19 mouse cellular contexts compared by ENCODE assay signal in the genomic region with DNA sequence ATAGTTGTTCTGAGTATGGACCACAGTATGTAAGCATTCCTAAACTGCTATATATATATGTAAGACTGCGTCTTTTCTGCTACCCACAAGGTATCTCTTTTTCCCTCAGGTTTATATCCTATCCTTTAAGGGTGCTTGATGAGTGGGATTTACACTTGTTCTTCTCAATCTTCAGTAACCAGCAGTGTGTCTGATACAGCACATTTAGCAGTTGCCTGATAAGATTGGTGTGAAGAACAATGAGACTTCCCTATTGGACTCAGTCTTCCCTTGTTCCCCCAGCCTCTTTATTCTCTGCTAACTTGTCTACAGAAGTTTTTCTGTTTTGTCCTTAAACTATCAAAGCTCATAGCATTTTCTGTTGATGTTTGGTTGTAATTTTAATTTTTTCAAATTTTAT.
A peak's percentile ranks its signal among the peaks of the same experiment; 100 is the strongest.
DNase-seq lines count a peak whose midpoint lies in the region; ATAC-seq and TF ChIP-seq lines count a peak whose summit lies in the region.
"Had no signal": no experiment of that assay in that cellular context is flagged by ENCODE, and none has a peak within 500 bp of the region (broad histone marks: within the 10 kb centered on the region; RNA-seq: fewer than 3 reads in every experiment).

No protein-coding gene starts in this region.

- no peaks in the 10 kb centered on the region for H3K79me2 ChIP-seq in CH12.LX (replicated peaks; ENCODE audit: control insufficient read depth, extremely low read depth, insufficient read depth, poor library complexity, severe bottlenecking)

- H3K36me3 ChIP-seq in CH12.LX (replicated peaks in 1 of 2; ENCODE audit: control insufficient read depth in 1 of 2, insufficient read depth in 1 of 2, low read length in 1 of 2) = no peaks in the 10 kb centered on the region
- H3K36me3 ChIP-seq in G1E (replicated peaks) = no peaks in the 10 kb centered on the region
- H3K36me3 ChIP-seq: embryonic facial prominence, embryonic 10.5 days; embryonic facial prominence, embryonic 12.5 days; forebrain, embryonic 15.5 days had no signal

- H3K9me3 ChIP-seq in CH12.LX (replicated peaks; ENCODE audit: low read length) (no peaks in the 10 kb centered on the region), G1E (replicated peaks) (no peaks in the 10 kb centered on the region)
- H3K9me3 ChIP-seq: embryonic facial prominence, embryonic 10.5 days; embryonic facial prominence, embryonic 12.5 days; forebrain, embryonic 13.5 days; forebrain, embryonic 15.5 days had no signal

- H3K27ac ChIP-seq in CH12.LX (ENCODE audit: insufficient read depth, low read depth) = no peak overlapping the region
- H3K27ac ChIP-seq: embryonic facial prominence, embryonic 10.5 days; embryonic facial prominence, embryonic 12.5 days; forebrain, embryonic 13.5 days; forebrain, embryonic 15.5 days had no signal

- in situ Hi-C loops in CH12.LX (cut with MboI; ENCODE audit: low pct_ligation_motif_present, low pct_unique_long_range_greater_than_20kb, low sequenced_read_pairs) = loop anchor here (25.0 kb wide), 2 partner anchors 366 to 641 kb away; no protein-coding TSS in a partner anchor

- no peak for TF ChIP-seq CTCF in CH12.LX (conservative IDR thresholded peaks at IDR 0.05 in 1 of 2, IDR thresholded peaks at IDR 0.05 in 1 of 2; ENCODE audit: low read depth in 2 of 2, low read length in 2 of 2)
- no peak for TF ChIP-seq CTCF in G1E (IDR thresholded peaks at IDR 0.05; ENCODE audit: low read depth, low read length)

- no peak for DNase-seq in CH12.LX (ENCODE audit: extremely low read depth)
- no peak for DNase-seq in G1E (ENCODE audit: low spot score)
- peak; percentile 22 for DNase-seq in MEL-GATA-1-ER (ENCODE audit: extremely low read depth, low read depth)
- DNase-seq in left cerebral cortex, adult 8-10 months (ENCODE audit: low spot score in 2 of 2) = no peak
- DNase-seq in cerebellum, adult 9-11 months = no peak
- DNase-seq: adrenal gland, adult 2 months; adrenal gland, postnatal 10 days; adrenal gland, postnatal 25 days; cerebellum, adult 11 months; cerebellum, adult 18-20 months; cerebellum, adult 8-10 months; forebrain, postnatal 0 days had no signal

- dilution Hi-C loops in CH12.LX (cut with MboI; ENCODE audit: extremely low pct_ligation_motif_present, extremely low pct_unique_long_range_greater_than_20kb, low sequenced_read_pairs) = no loop called here

- no peak for TF ChIP-seq POLR2A in CH12.LX (IDR thresholded peaks at IDR 0.05; ENCODE audit: low read depth, low read length)

- 0 out of 2 replicates have a peak, but pooled peaks have one; percentile 6 for ATAC-seq in G1E (ENCODE audit: extremely low read depth, insufficient number of reproducible peaks, low FRiP score, poor library complexity, severe bottlenecking)
- peak; percentile 68; the same call in 1 of the 2 replicates for ATAC-seq in megakaryocyte-erythroid progenitor cell, adult 5-6 weeks (replicated peaks; ENCODE audit: low FRiP score, low TSS enrichment, poor library complexity, severe bottlenecking)
- ATAC-seq in erythroblast, adult 5-6 weeks (replicated peaks; ENCODE audit: low FRiP score, poor library complexity, severe bottlenecking) = no peak
- ATAC-seq: forebrain, embryonic 13.5 days; forebrain, embryonic 15.5 days; forebrain, postnatal 0 days had no signal

- H3K27me3 ChIP-seq in CH12.LX (replicated peaks) = no peaks in the 10 kb centered on the region
- no peaks in the 10 kb centered on the region for H3K27me3 ChIP-seq in G1E (ENCODE audit: insufficient read depth, low read length)
- H3K27me3 ChIP-seq: embryonic facial prominence, embryonic 12.5 days; forebrain, embryonic 13.5 days; forebrain, embryonic 15.5 days had no signal

- H3K4me3 ChIP-seq in CH12.LX (replicated peaks in 1 of 3; ENCODE audit: low read depth in 2 of 3, low read length in 2 of 3, poor library complexity in 1 of 3) = no peak overlapping the region
- no peak overlapping the region for H3K4me3 ChIP-seq in G1E (ENCODE audit: low read depth, low read length)
- H3K4me3 ChIP-seq: embryonic facial prominence, embryonic 10.5 days; embryonic facial prominence, embryonic 12.5 days; erythroblast, embryonic 14.5 days; forebrain, embryonic 13.5 days; forebrain, embryonic 15.5 days had no signal

- H3K4me1 ChIP-seq in CH12.LX (ENCODE audit: control insufficient read depth in 1 of 2, insufficient read depth in 2 of 2) (peaks cover 5 to 7% of the 10 kb centered on the region in 2 experiments; a peak in 2 of 4 replicates), G1E (ENCODE audit: insufficient read depth, low read depth, low read length) (peaks cover 45% of the 10 kb centered on the region)
- H3K4me1 ChIP-seq: embryonic facial prominence, embryonic 10.5 days; embryonic facial prominence, embryonic 12.5 days; forebrain, embryonic 13.5 days; forebrain, embryonic 15.5 days had no signal

- H3K4me2 ChIP-seq in CH12.LX (ENCODE audit: insufficient read depth, low read depth, poor library complexity, severe bottlenecking) = peak overlapping the region; percentile 57; the same call in 1 of the 2 replicates
- H3K4me2 ChIP-seq: embryonic facial prominence, embryonic 12.5 days; forebrain, embryonic 13.5 days; forebrain, embryonic 15.5 days had no signal

- no peak for TF ChIP-seq RAD21 in CH12.LX (IDR thresholded peaks at IDR 0.05; ENCODE audit: low read depth, low read length)

- TF ChIP-seq EP300 in CH12.LX (IDR thresholded peaks at IDR 0.05; ENCODE audit: low read length) = no peak

- H3K9ac ChIP-seq in CH12.LX (ENCODE audit: insufficient read depth, low read depth) = no peak overlapping the region
- H3K9ac ChIP-seq: embryonic facial prominence, embryonic 12.5 days; forebrain, embryonic 13.5 days; forebrain, embryonic 15.5 days; forebrain, postnatal 0 days had no signal

TF ChIP-seq in CH12.LX, 34 proteins besides CTCF, POLR2A, EP300 and RAD21:
- TF ChIP-seq ZNF384 (IDR thresholded peaks at IDR 0.05; ENCODE audit: low read depth, low read length) (no peak), SIN3A (IDR thresholded peaks at IDR 0.05; ENCODE audit: low read length) (no peak), ZMIZ1 (IDR thresholded peaks at IDR 0.05; ENCODE audit: low read depth, low read length) (no peak), MAFK (IDR thresholded peaks at IDR 0.05; ENCODE audit: insufficient replicate concordance, low read length) (no peak), ETS1 (conservative IDR thresholded peaks at IDR 0.05; ENCODE audit: low read depth, low read length) (no peak), CHD2 (IDR thresholded peaks at IDR 0.05; ENCODE audit: low read length) (no peak), USF2 (conservative IDR thresholded peaks at IDR 0.05; ENCODE audit: low read depth, low read length) (no peak), POLR2AphosphoS2 (IDR thresholded peaks at IDR 0.05; ENCODE audit: low read depth, low read length) (no peak), JUN (IDR thresholded peaks at IDR 0.05; ENCODE audit: insufficient read depth, low read depth, low read length) (no peak), MXI1 (IDR thresholded peaks at IDR 0.05; ENCODE audit: low read depth, low read length) (no peak), GABPA (IDR thresholded peaks at IDR 0.05; ENCODE audit: insufficient replicate concordance, low read depth, low read length) (no peak), RCOR1 (conservative IDR thresholded peaks at IDR 0.05; ENCODE audit: low read depth, low read length) (no peak), PAX5 (IDR thresholded peaks at IDR 0.05; ENCODE audit: low read length) (no peak), KAT2A (IDR thresholded peaks at IDR 0.05; ENCODE audit: insufficient replicate concordance, low read length) (no peak), IRF4 (IDR thresholded peaks at IDR 0.05; ENCODE audit: low read depth, low read length) (no peak), E2F4 (IDR thresholded peaks at IDR 0.05; ENCODE audit: insufficient replicate concordance, low read depth, low read length) (no peak), SMC3 (IDR thresholded peaks at IDR 0.05; ENCODE audit: low read depth, low read length) (no peak)
